ENCODE assay signal across 26 mouse cellular contexts in genomic region chr7:29122821-29123220, GRCm38 (mm10). TPM values are rescaled to one million over a fixed set of nuclear protein-coding genes. Genes with fewer than 3 reads are reported as not detected.
"Had no signal": no experiment of that assay in that cellular context is flagged by ENCODE, and none has a peak within 500 bp of the region (broad histone marks: within the 10 kb centered on the region; RNA-seq: fewer than 3 reads in every experiment).

No protein-coding gene starts in this region.

- H3K4me3 ChIP-seq: heart, adult 2 months; heart, embryonic 13.5 days; heart, embryonic 15.5 days; intestine, embryonic 15.5 days; layer of hippocampus, adult 2 months; limb, embryonic 13.5 days; limb, embryonic 15.5 days; liver, embryonic 12.5 days had no signal

- H3K9me3 ChIP-seq: heart, embryonic 13.5 days; heart, embryonic 15.5 days; intestine, embryonic 15.5 days; limb, embryonic 13.5 days; limb, embryonic 15.5 days; liver, embryonic 12.5 days had no signal

- DNase-seq: gastrocnemius, postnatal 10 days; gastrocnemius, postnatal 25 days; heart, adult 11 months; heart, adult 2 months; heart, postnatal 14 days; heart, postnatal 36 days; kidney, adult 18-20 months; kidney, adult 8-10 months; kidney, postnatal 10 days; kidney, postnatal 25 days; kidney, postnatal 4 days; layer of hippocampus, postnatal 36 days; left cerebral cortex, postnatal 4 days had no signal

- H3K4me2 ChIP-seq: heart, embryonic 11.5 days; heart, embryonic 13.5 days; heart, embryonic 15.5 days; hindbrain, embryonic 14.5 days; intestine, embryonic 15.5 days; limb, embryonic 15.5 days; liver, embryonic 12.5 days had no signal

- H3K36me3 ChIP-seq: heart, embryonic 13.5 days; heart, embryonic 15.5 days; intestine, embryonic 15.5 days; limb, embryonic 13.5 days; limb, embryonic 15.5 days; liver, embryonic 12.5 days had no signal

- H3K9ac ChIP-seq: heart, embryonic 13.5 days; heart, embryonic 15.5 days; hindbrain, embryonic 14.5 days; intestine, embryonic 15.5 days; limb, embryonic 13.5 days; limb, embryonic 15.5 days; liver, embryonic 12.5 days had no signal

- H3K27ac ChIP-seq: heart, adult 2 months; heart, embryonic 13.5 days; heart, embryonic 15.5 days; hindbrain, embryonic 14.5 days; intestine, embryonic 15.5 days; layer of hippocampus, adult 2 months; limb, embryonic 13.5 days; limb, embryonic 15.5 days; liver, embryonic 12.5 days had no signal

- ATAC-seq: hindbrain, embryonic 16.5 days; inflammation-experienced regulatory T-cells, adult 6 months; intestine, embryonic 15.5 days; intestine, postnatal 0 days; liver, embryonic 12.5 days had no signal

- H3K27me3 ChIP-seq: intestine, embryonic 15.5 days; limb, embryonic 13.5 days; limb, embryonic 15.5 days had no signal

RNA-seq across cellular contexts. Expression of gene Ggn, which starts 47.2 kb away (rescaled TPM):
- total RNA-seq: liver, adult 2 months had no signal
- polyA plus RNA-seq: inflammation-experienced regulatory T-cells, adult 6 months had no signal
